Mouse (Mus musculus) monocyte, adult 2 months (primary cell): ENCODE results near the gene Arfip2.

Experiments used
- DNase-seq, 2 experiments: peaks; one replicate each; pipeline ENCODE4 v3.0.0; 2022; ENCODE audit warnings: low spot score in 2 of 2, low read depth in 1 of 2

Gene Arfip2

DNA sequence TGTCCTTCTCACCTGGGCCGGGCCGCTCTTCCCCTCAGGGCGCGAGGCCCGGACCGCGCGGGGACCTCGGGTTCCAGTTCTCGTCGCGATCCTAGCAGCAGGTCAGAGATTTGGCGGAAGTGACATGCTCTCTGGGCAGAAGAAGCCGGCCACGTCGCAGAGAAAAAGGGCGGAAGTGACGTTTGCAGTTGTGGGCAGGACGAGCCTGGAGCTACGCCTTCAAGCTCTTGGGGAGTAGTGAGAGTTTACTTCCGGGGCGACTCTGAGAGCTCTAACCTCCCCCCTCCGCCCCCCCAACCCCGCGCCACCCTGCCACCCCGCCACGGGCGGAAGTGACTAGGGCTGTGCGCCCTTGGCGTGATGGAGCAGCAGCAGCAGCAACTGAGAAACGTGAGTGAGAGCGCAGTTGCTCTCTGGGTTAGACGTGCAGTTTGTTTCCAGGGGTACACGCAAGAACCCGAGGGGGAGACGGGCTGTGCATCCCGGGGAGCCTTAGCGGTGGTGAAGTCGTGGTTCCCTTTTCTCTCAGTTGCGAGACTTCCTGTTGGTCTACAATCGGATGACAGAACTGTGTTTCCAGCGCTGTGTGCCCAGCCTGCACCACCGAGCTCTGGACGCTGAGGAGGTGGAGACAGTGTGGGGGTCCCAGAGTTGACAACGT, at the start of gene Arfip2, which contains the start of gene Gm45799:
Arfip2 (minus strand) TSS at position 184 of the 661 bp plus-strand sequence.
Gm45799 (plus strand) TSS at position 320 of the 661 bp plus-strand sequence.
- peak; percentile 92 to 95 for DNase-seq

- no peak for DNase-seq
Observed at GRCm38 (mm10) chr7:105685541-105686197, 45.5 kb upstream of the Arfip2 start.

DNA sequence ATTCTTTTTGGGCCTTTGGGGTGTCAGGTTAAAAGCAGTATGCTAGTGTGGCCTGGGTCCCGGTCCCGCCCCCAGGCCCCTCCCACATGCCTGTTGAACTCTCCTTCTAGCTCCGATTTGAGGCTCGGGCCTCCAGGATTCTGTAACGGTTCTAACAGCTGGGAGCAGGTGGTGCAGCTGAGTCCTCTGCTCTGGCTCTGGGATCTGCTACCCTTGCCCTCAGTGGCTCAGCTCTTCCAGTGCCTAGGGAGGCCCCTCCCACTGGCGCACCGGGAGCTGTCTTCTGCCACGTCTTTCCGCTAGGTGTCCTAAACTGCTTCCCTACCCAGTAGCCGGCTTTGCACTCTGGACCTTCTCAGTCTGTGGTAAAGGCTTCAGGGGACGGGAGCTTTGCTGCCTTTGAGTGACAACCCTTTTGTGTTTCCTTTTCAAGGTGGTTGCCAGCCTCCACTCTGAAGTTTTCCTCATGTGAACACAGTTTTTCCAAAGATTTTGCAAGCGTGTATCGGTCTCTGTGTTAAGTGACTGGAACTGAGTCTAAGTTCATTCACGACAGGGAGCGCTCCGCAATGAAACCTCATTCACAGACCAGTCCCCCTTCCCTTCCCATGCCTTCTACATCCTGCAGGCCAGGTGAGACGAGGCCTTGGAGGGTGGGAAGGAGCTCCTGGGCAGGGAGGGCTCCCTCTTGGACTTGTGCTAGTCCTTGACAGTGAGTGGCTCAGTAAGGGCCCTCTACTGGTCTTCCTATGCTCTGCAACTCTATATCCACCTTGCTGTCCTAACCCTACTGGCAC, 10.6 kb upstream of the Arfip2 start, which contains the start of gene Dnhd1:
Dnhd1 (plus strand) TSS at position 189 of the 797 bp plus-strand sequence.
- DNase-seq, result peak in 1 of 2 experiments; percentile 58

DNA sequence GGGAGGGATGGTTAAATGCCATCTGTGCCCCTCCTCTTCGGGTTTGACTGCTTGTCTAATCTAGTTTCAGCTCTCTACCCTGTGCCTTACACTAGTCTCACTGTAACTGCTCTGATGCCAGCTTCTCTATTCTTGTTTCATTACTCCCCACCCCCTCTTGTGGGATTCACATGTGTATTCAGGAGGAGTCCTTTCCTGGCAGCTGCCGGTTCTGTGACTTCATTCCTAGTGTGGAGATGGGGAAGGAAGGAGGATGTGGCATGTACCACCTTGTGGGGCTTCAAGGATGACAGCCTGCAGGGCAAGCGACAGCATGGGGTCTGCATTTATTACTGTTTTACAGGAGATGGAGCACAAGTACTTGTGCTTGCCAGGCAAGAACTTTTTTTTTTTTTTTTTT, 1.7 kb upstream of the Arfip2 start:
- no peak for DNase-seq

DNA sequence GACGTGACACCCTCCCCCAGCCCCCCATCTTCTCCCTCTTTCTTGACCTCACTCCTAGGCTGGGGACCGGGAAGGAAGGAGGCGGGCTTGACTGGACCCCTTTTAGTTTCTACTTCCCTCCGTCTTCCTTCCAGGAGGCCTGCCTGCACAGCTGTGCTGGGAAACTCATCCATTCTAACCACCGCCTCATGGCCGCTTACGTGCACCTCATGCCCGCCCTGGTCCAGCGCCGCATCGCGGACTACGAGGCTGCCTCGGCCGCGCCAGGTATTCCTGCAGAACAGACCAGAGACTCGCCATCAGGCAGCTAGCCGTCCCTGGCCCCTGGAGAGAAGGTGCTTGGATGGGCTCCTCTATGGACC, 659 bp upstream of the Arfip2 start:
- no peak for DNase-seq

DNA sequence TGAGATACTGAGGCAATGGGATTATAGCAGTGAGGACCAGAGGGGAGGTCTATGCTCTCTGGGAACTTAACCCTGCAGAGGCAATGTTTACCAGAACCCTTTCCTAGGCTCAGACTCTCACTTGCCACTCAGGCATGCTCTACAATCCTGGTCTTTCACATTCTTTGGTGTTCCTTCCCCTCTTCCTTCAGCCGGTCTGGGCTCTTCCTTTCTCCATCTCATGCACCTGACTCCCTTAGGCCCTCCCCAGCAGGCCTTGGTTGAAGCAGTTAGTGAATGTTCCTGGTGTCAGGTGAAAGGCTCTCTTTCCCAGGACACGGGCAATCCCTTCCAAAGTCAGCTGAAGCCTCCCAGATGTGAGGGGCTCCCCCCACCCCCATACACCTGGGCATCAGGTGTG, 460 bp downstream of the Arfip2 start, which contains the start of gene Timm10b:
Timm10b (plus strand) TSS at position 301 of the 400 bp plus-strand sequence.
- no peak for DNase-seq

GRCm38 (mm10) chr7:105639304-105639703, 912 bp downstream of the Arfip2 start:
- no peak for DNase-seq

DNA sequence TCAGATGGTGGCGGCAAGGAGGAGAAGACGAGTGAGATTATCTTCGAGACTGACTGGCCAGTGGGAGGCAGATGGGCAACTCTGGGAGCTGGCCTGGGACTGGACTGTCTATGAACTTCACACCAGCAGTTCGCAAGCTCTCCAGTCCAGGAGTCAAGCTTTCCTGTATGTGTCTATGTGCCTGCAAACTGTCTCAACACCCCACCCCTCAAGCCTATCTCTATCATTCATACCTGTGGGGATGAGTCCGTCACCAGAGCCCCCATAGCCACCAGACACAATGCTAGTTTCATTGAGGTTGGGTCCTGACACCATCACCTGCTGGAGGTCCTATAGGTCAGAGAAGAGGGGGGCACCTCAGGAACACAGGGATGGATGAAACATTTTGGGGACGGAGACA, 1.4 kb downstream of the Arfip2 start:
- DNase-seq, result no peak

- no peak for DNase-seq
Observed at GRCm38 (mm10) chr7:105635726-105636125, 4.5 kb downstream of the Arfip2 start.

DNA sequence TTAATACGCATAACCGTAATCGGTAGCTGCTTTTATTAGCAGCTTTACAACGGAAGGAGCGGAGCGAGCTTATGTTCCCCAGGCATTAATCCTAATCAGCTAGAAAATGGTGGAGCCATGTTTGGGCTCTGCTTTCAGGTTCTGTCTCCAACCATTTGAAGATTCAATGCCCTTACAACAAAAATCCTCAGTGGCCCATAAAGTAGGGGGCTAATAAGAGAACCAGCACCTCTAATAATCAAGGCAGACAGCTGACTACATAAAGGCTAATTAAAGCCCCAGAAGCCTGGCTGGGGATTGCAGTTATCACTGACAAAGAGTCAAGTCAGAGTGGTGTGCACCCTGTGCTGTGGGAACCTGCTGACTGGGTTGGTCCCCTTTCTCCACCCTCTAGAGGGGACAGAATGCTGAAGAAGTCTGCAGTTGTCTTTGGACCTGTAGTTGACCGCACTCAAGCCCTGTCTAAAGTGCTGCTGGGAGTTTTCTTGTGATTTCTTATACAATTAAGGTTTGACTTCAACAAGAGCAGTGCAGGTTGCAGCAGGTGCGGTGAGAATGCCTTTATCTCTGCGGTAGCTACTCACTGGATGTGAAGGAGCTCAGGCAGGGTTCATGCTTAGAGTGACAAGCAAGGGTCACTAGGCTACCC, 5.8 kb downstream of the Arfip2 start:
- no peak for DNase-seq

GRCm38 (mm10) chr7:105633801-105634135, 6.4 kb downstream of the Arfip2 start:
- DNase-seq, result no peak

DNA sequence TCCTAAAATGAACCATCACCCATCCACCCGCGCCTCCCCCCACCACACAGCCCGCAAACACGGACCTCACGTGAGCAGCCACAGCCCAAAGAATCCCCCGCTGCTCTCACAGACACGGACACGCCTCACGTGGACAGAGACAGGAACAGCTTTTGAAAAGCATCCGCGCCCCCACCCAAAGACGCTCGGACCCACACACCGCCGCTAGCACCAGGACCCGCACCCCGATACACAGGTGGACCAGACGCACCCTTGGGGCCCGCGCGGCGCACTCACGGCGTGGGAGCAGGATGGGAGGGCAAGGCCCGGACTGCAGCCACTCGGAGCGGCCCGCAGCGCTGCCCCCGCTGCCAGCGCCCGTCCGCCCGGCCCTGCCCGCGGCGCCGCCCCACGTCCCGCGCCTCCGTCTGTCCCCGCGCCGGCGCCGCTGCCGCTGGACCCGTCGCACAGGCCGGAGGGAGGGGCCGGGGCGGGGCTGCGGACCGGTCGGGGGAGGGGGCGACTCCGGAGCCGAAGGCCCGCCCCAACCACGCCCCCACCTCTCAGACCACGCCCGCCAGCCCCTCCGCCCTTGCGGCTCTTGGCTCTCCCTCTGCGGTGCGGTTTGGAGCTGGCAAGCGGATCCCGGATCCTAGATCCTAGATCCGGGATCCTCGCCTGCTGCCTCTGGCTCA, 7.0 kb downstream of the Arfip2 start, which contains the start of gene Trim3:
Trim3 (minus strand) TSS at position 445 of the 674 bp plus-strand sequence.
- DNase-seq, result peak in 1 of 2 experiments; percentile 34

DNA sequence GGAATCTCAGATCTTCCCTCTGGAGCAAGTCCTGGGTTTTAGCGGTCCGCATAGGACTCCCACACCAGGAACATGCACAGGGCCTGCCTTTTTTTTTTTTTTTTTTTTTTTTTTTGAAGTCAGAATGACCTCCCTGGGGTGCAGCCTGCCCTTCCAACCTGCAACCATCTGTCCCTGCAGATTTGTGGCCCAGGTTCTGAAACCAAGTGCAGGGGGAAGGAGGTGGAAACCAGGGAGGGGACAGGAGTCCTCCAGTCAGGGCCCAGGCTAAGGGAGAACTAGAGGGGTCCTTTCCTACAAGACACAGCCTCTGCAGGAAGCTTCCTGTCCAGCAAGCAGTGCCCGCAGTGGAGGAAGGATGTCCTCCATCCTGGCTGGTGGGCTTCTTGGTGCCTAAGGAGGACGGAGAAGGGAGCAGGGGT, 7.7 kb downstream of the Arfip2 start:
- DNase-seq, result no peak

DNA sequence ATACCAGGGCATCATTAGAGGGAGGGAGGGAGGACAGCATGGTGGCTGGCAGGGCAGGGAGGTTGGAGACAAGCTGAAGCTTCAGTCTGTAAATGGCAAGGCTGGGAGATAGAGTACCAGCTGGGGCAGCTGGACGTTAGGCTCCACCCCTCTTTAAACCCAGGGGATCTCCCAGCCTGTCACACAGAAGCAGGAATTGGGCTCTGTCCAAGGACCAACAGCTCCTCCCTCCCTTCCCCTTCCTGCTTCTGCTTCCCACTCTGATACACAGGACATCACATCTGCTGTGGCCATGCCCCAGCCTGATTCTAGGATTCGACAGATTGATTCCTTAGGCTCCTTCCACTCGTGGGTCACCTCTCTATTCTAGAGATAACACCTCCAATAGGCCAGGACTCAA, 11.6 kb downstream of the Arfip2 start:
- DNase-seq, result peak in 1 of 2 experiments; percentile 22

- no peak for DNase-seq
Observed at GRCm38 (mm10) chr7:105625397-105625796, 14.8 kb downstream of the Arfip2 start.

- no peak for DNase-seq
Observed at GRCm38 (mm10) chr7:105621646-105622292, 18.4 kb downstream of the Arfip2 start.

DNA sequence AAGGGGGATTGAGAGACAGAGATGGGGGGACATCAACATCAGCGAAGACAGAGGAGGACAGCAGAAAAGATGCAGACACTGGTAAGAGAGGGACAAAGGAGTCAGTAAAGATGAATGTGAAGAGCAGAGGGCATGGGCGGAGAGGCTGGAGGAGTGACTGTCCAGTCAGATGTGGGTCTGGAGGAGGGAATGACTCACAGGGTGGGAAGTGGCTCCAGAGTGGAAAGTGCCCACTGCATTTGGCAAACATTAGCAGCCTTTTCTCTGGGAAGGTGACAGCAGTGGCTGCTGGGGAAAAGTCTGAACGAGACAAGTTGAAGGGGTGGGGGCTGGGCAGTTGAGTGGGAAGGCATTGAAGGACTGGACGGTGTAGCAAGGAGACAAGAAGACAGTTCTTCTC, 19.2 kb downstream of the Arfip2 start:
- no peak for DNase-seq

GRCm38 (mm10) chr7:105619701-105620100, 20.5 kb downstream of the Arfip2 start:
- DNase-seq, result no peak

DNA sequence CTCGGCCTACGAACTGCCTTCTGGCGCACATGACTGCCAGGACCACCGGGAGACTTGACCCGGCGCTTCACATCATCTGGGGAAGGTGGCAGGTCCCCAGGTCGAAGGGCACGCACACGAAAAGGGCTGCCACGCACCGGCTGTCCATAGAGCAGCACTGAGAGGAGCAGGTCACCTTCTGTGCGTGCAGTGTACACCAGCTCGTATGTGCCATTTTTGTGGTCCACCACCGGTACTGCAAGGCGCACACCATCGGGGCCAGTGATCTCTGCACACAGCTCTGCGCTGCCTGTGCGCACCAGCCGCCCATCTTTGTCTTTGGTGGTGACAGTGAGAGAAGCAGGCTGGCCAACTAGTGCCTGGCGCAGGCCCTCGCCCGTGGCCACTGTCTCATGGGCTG, 22.4 kb downstream of the Arfip2 start:
- DNase-seq, result no peak

DNA sequence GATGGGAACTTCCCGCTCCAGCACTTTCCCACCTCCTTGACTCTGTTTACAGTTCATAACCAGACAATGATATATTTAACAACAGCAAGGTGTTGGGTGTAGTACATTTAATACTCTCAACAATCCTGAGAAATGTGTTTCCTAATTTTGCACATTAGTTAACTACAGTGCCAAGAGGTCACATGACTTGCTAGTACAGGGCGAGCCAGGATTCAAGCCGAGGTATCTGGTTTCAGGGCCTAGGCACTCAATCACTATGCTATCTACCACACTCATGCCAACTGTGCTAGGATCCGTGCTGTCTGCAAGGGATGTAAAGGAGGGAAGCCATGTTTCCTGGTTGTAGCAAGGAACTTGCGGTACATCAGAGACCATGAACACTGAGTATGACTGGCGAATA, 23.7 kb downstream of the Arfip2 start:
- DNase-seq, result no peak
